Mouse (Mus musculus) cerebellum, adult 2 months (tissue): Measurements from ENCODE around the gene Traf1.

Source experiments
- CTCF ChIP-seq: fragments of 200-500 bp; IDR thresholded peaks from 2 replicates; pipeline ENCODE4 v1.5.1; 2011; ENCODE audit warnings: low read depth, mild to moderate bottlenecking, control low read depth, low read length, moderate library complexity, borderline replicate concordance; ENCODE audit not compliant: insufficient read depth
- POLR2A ChIP-seq: fragments of 200-500 bp; IDR thresholded peaks from 2 replicates; pipeline ENCODE4 v1.6.1; 2011; ENCODE audit warnings: low read length, control low read depth, borderline replicate concordance; ENCODE audit not compliant: insufficient read depth

DNA sequence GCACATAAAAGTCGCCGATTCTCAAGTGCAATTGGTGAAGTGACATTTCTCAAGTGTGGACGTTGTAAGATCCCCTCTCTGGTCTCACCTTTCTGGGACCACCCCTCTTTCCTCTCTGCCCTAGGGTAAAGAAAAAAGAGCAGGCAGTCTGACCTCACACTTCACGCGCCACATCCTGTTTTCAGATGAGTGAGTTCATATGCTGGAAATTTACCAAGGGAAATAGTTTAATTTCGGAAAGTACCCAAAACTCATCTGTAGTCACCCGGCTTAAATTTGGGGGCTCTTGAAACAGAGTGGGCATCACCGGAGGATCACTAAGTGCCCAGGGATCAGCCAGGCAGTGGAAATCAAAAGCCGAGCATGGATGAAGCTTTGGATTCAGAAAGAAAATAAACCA, 1.3 kb upstream of the Traf1 start:
- TF ChIP-seq CTCF (no peak), POLR2A (no peak)
